In genomic region chr7:79729743-79730370, GRCm38 (mm10) we compare ENCODE assay signal across 10 mouse cellular contexts. TPM values are rescaled to one million over a fixed set of nuclear protein-coding genes. Genes with fewer than 3 reads are reported as not detected.
A peak's percentile ranks its signal among the peaks of the same experiment; 100 is the strongest.
DNase-seq lines count a peak whose midpoint lies in the region; ATAC-seq and TF ChIP-seq lines count a peak whose summit lies in the region.
"Had no signal": no experiment of that assay in that cellular context is flagged by ENCODE, and none has a peak within 500 bp of the region (broad histone marks: within the 10 kb centered on the region; RNA-seq: fewer than 3 reads in every experiment).

No protein-coding gene starts in this region.

- intact Hi-C loops in gastrocnemius, adult 2 months (cut with DNase I): loop anchor here (10.0 kb wide), 1 partner anchor 235 kb away; no protein-coding TSS in a partner anchor
- intact Hi-C loops in gastrocnemius, postnatal 14 days (cut with DNase I; ENCODE audit: low total_unique reads): no loop called here

- H3K27ac ChIP-seq in gastrocnemius, adult 2 months: no peak overlapping the region
- H3K27ac ChIP-seq in midbrain, embryonic 11.5 days (ENCODE audit: low read depth, low read length): no peak overlapping the region
- H3K27ac ChIP-seq in midbrain, embryonic 10.5 days (replicated peaks): no peak overlapping the region
- H3K27ac ChIP-seq in cerebellum, adult 2 months (ENCODE audit: insufficient read depth, low read length): no peak overlapping the region
- H3K27ac ChIP-seq: heart, embryonic 15.5 days had no signal

- H3K9ac ChIP-seq in midbrain, embryonic 11.5 days (ENCODE audit: low read length): no peak overlapping the region
- H3K9ac ChIP-seq: heart, embryonic 15.5 days had no signal

- TF ChIP-seq CTCF in gastrocnemius, adult 2 months (IDR thresholded peaks at IDR 0.05): peak; percentile 44
- peak; percentile 39; the same call in 1 of the 2 replicates for TF ChIP-seq CTCF in brain, embryonic 14.5 days (IDR thresholded peaks at IDR 0.05; ENCODE audit: borderline replicate concordance, extremely low read depth, insufficient read depth, insufficient read length)
- no peak for TF ChIP-seq CTCF in cerebellum, adult 2 months (IDR thresholded peaks at IDR 0.05; ENCODE audit: borderline replicate concordance, insufficient read depth, low read depth, low read length)

- no peaks in the 10 kb centered on the region for H3K36me3 ChIP-seq in midbrain, embryonic 11.5 days (ENCODE audit: control insufficient read depth, insufficient read depth, low read length)
- H3K36me3 ChIP-seq in midbrain, embryonic 10.5 days: 0 out of 2 replicates have a peak, but pooled peaks cover 4% of the 10 kb centered on the region
- H3K36me3 ChIP-seq in splenic B cell, adult 2 months (ENCODE audit: control insufficient read depth, insufficient read depth, low read length, poor library complexity, severe bottlenecking): no peaks in the 10 kb centered on the region
- H3K36me3 ChIP-seq: heart, embryonic 15.5 days had no signal

- WGBS in midbrain, embryonic 11.5 days: 71% methylated on average over 11 of the region's 11 CpGs
- WGBS in midbrain, embryonic 10.5 days: 67% methylated on average over 11 of the region's 11 CpGs
- WGBS in cerebellum, adult 2 months: 47% methylated on average over 11 of the region's 11 CpGs

- peak; percentile 54; the same call in 1 of the 2 replicates for ATAC-seq in midbrain, embryonic 11.5 days (ENCODE audit: low FRiP score)

- no peak for TF ChIP-seq POLR2A in brain, embryonic 14.5 days (IDR thresholded peaks at IDR 0.05; ENCODE audit: borderline replicate concordance, extremely low read depth, insufficient read depth, insufficient read length, poor library complexity, severe bottlenecking)
- no peak for TF ChIP-seq POLR2A in cerebellum, adult 2 months (IDR thresholded peaks at IDR 0.05; ENCODE audit: borderline replicate concordance, insufficient read depth, low read length)

- peaks cover 3% of the 10 kb centered on the region; the same call in 1 of the 2 replicates for H3K27me3 ChIP-seq in midbrain, embryonic 11.5 days (ENCODE audit: control insufficient read depth, insufficient read depth, low read length)
- H3K27me3 ChIP-seq in midbrain, embryonic 10.5 days (ENCODE audit: low read depth, poor library complexity, severe bottlenecking): peaks cover 37% of the 10 kb centered on the region
- H3K27me3 ChIP-seq in splenic B cell, adult 2 months (ENCODE audit: control insufficient read depth, insufficient read depth, low read length, poor library complexity, severe bottlenecking): no peaks in the 10 kb centered on the region
- no peaks in the 10 kb centered on the region for H3K27me3 ChIP-seq in cerebellum, adult 2 months (ENCODE audit: control insufficient read depth, insufficient read depth, low read length)

- H3K9me3 ChIP-seq in midbrain, embryonic 11.5 days (ENCODE audit: control insufficient read depth, low read length): no peaks in the 10 kb centered on the region
- no peaks in the 10 kb centered on the region for H3K9me3 ChIP-seq in midbrain, embryonic 10.5 days (replicated peaks)
- H3K9me3 ChIP-seq: heart, embryonic 15.5 days had no signal

- no peak for DNase-seq in gastrocnemius, adult 2 months
- DNase-seq in gastrocnemius, postnatal 14 days: no peak
- no peak for DNase-seq in midbrain, embryonic 11.5 days (ENCODE audit: low spot score, missing footprints)
- no peak for DNase-seq in midbrain, embryonic 10.5 days (ENCODE audit: low spot score)
- peak; percentile 6 for DNase-seq in brain, embryonic 14.5 days (ENCODE audit: low read depth)
- DNase-seq in splenic B cell, adult 2 months (ENCODE audit: low read depth, low spot score): peak; percentile 13
- DNase-seq in cerebellum, adult 2 months: no peak
- no peak for DNase-seq in frontal cortex, postnatal 10 days (ENCODE audit: low spot score in 2 of 2)

- no peaks in the 10 kb centered on the region for H3K4me1 ChIP-seq in midbrain, embryonic 11.5 days (ENCODE audit: control insufficient read depth, insufficient read depth, low read length)
- 0 out of 2 replicates have a peak, but pooled peaks cover 2% of the 10 kb centered on the region for H3K4me1 ChIP-seq in midbrain, embryonic 10.5 days
- no peaks in the 10 kb centered on the region for H3K4me1 ChIP-seq in cerebellum, adult 2 months (ENCODE audit: control insufficient read depth, insufficient read depth, low read length)
- H3K4me1 ChIP-seq: heart, embryonic 15.5 days had no signal

- H3K4me3 ChIP-seq in gastrocnemius, adult 2 months: no peak overlapping the region
- H3K4me3 ChIP-seq in midbrain, embryonic 11.5 days (ENCODE audit: low read depth, low read length): no peak overlapping the region
- H3K4me3 ChIP-seq in midbrain, embryonic 10.5 days: no peak overlapping the region
- H3K4me3 ChIP-seq in cerebellum, adult 2 months (replicated peaks; ENCODE audit: insufficient read depth, low read depth, low read length): no peak overlapping the region
- H3K4me3 ChIP-seq: heart, embryonic 15.5 days had no signal

- H3K4me2 ChIP-seq in midbrain, embryonic 11.5 days: no peak overlapping the region
- H3K4me2 ChIP-seq: heart, embryonic 15.5 days had no signal

RNA-seq across cellular contexts. Expression of gene Plin1, which starts 2.8 kb away (rescaled TPM):
- total RNA-seq in gastrocnemius, adult 2 months (2021): 1 to 10 TPM in 1 of 2 experiments, under 1 TPM in 1; 0.66 to 3.6 TPM
- 1 to 10 TPM in 1 of 2 experiments, under 1 TPM in 1; 0.49 to 4.4 TPM for total RNA-seq in gastrocnemius, postnatal 14 days (2021)
- not detected in 2 replicates for polyA plus RNA-seq in midbrain, embryonic 11.5 days (2014; fragmentation: Nextera tagmentation; extraction: Ambion mirVana)
- 0.04 and 0.10 TPM in 2 replicates for polyA plus RNA-seq in midbrain, embryonic 10.5 days (2016; fragmentation: Nextera tagmentation; extraction: Ambion mirVana)
- polyA plus RNA-seq in brain, embryonic 14.5 days (2012; rRNA removed): 0.23 TPM in 2 replicates
- polyA plus RNA-seq in cerebellum, adult 2 months (2012; rRNA removed): 0.10 and 0.36 TPM in 2 replicates
- polyA plus RNA-seq: heart, embryonic 15.5 days; stomach, embryonic 16.5 days had no signal

RNA-seq across cellular contexts. Expression of gene Pex11a, which starts 13.1 kb away (rescaled TPM):
- total RNA-seq in gastrocnemius, adult 2 months (2021): 10 to 100 TPM; 10.4 to 15.2 TPM
- 1 to 10 TPM; 4.9 to 5.4 TPM for total RNA-seq in gastrocnemius, postnatal 14 days (2021)
- 8.4 TPM in 2 replicates for polyA plus RNA-seq in midbrain, embryonic 11.5 days (2014; fragmentation: Nextera tagmentation; extraction: Ambion mirVana)
- 9.0 and 9.3 TPM in 2 replicates for polyA plus RNA-seq in midbrain, embryonic 10.5 days (2016; fragmentation: Nextera tagmentation; extraction: Ambion mirVana)
- 11.1 and 13.3 TPM in 2 replicates for polyA plus RNA-seq in brain, embryonic 14.5 days (2012; rRNA removed)
- 9.1 and 10.5 TPM in 2 replicates for polyA plus RNA-seq in cerebellum, adult 2 months (2012; rRNA removed)

RNA-seq across cellular contexts. Expression of gene Wdr93, which starts 13.1 kb away (rescaled TPM):
- total RNA-seq in gastrocnemius, adult 2 months (2021): under 1 TPM in 1 of 2 experiments, not detected in 1; 0.14 TPM
- not detected for total RNA-seq in gastrocnemius, postnatal 14 days (2021)
- polyA plus RNA-seq in midbrain, embryonic 11.5 days (2014; fragmentation: Nextera tagmentation; extraction: Ambion mirVana): 0.33 and 0.39 TPM in 2 replicates
- 0.12 and 0.22 TPM in 2 replicates for polyA plus RNA-seq in midbrain, embryonic 10.5 days (2016; fragmentation: Nextera tagmentation; extraction: Ambion mirVana)
- polyA plus RNA-seq in brain, embryonic 14.5 days (2012; rRNA removed): 0.23 and 0.33 TPM in 2 replicates
- polyA plus RNA-seq in cerebellum, adult 2 months (2012; rRNA removed): 0.23 and 0.27 TPM in 2 replicates

RNA-seq across cellular contexts. Expression of gene Kif7, which starts 14.3 kb away (rescaled TPM):
- total RNA-seq in gastrocnemius, adult 2 months (2021): under 1 TPM; 0.54 to 0.56 TPM
- total RNA-seq in gastrocnemius, postnatal 14 days (2021): 1 to 10 TPM; 1.2 to 1.5 TPM
- polyA plus RNA-seq in midbrain, embryonic 11.5 days (2014; fragmentation: Nextera tagmentation; extraction: Ambion mirVana): 2.8 and 4.7 TPM in 2 replicates
- 5.6 and 6.0 TPM in 2 replicates for polyA plus RNA-seq in midbrain, embryonic 10.5 days (2016; fragmentation: Nextera tagmentation; extraction: Ambion mirVana)
- polyA plus RNA-seq in brain, embryonic 14.5 days (2012; rRNA removed): 4.8 and 5.4 TPM in 2 replicates
- 1.4 TPM in 2 replicates for polyA plus RNA-seq in cerebellum, adult 2 months (2012; rRNA removed)

Comparison
In these comparisons a context has a peak if more than half of its experiments do, and no peak if none do; other contexts are left out.
1. DNase-seq: peak in brain, embryonic 14.5 days (single experiment) and splenic B cell, adult 2 months (single experiment); none in gastrocnemius, adult 2 months (single experiment), gastrocnemius, postnatal 14 days (single experiment), midbrain, embryonic 11.5 days (single experiment), midbrain, embryonic 10.5 days (single experiment), cerebellum, adult 2 months (0 of 2) and frontal cortex, postnatal 10 days (0 of 2).